Mouse (Mus musculus): Measurements from ENCODE around the gene Cldn19. TPM values are rescaled to one million over a fixed set of nuclear protein-coding genes. Genes with fewer than 3 reads are reported as not detected.

Gene Cldn19
- polyA plus RNA-seq, 2 experiments, result 0.38 to 0.91 TPM

DNA sequence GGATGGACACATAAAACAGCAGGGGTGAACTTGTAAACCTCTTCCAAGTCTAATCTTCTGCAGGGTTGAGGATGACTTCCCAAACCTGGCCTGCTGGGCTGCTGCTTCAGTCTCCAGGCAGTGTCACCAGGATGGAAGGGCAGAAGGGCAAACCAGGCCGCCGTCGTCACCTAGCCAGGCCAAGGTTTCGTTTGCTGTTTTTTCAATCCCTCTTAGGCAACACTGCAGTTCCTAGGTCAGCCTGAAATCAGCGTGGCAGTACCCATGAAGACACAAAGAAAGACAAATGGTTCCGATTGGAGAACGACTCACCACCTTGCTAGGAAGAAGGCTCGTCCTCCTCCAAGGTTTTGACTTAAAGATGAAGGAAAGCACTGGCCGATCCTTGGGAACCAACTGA is 29.5 kb upstream of the Cldn19 start:
- DNase-seq (ENCODE audit: low spot score) (no peak), ATAC-seq (ENCODE audit: low FRiP score, low read depth) (no peak)
- no peak overlapping the region for H3K9ac ChIP-seq (ENCODE audit: low read depth, low read length, severe bottlenecking)
- no peak overlapping the region for H3K4me3 ChIP-seq (replicated peaks; ENCODE audit: low read length)
- H3K4me2 ChIP-seq (replicated peaks; ENCODE audit: low read depth, low read length, severe bottlenecking), result no peak overlapping the region
- no peaks in the 10 kb centered on the region for H3K4me1 ChIP-seq (ENCODE audit: control insufficient read depth, insufficient read depth, low read length)
- no peak for TF ChIP-seq POLR2A (IDR thresholded peaks at IDR 0.05; ENCODE audit: borderline replicate concordance, extremely low read depth, insufficient read depth, insufficient read length)
- no peak overlapping the region for H3K27ac ChIP-seq (replicated peaks; ENCODE audit: low read depth, low read length)
- peaks cover 49% of the 10 kb centered on the region for H3K36me3 ChIP-seq (ENCODE audit: control insufficient read depth, insufficient read depth, low read length)
- 92% methylated on average over 9 of the region's 9 CpGs for WGBS
- H3K27me3 ChIP-seq (ENCODE audit: control insufficient read depth, insufficient read depth, low read length), result no peaks in the 10 kb centered on the region
- no peaks in the 10 kb centered on the region for H3K9me3 ChIP-seq (ENCODE audit: control insufficient read depth, low read length)

GRCm38 (mm10) chr4:119226751-119227150 is 28.5 kb upstream of the Cldn19 start:
- no peak overlapping the region for H3K9ac ChIP-seq (ENCODE audit: low read depth, low read length, severe bottlenecking)
- TF ChIP-seq POLR2A (IDR thresholded peaks at IDR 0.05; ENCODE audit: borderline replicate concordance, extremely low read depth, insufficient read depth, insufficient read length), result no peak
- 93% methylated on average over 11 of the region's 11 CpGs for WGBS
- DNase-seq (ENCODE audit: low spot score), result no peak
- no peaks in the 10 kb centered on the region for H3K27me3 ChIP-seq (ENCODE audit: control insufficient read depth, insufficient read depth, low read length)
- no peak overlapping the region for H3K4me3 ChIP-seq (replicated peaks; ENCODE audit: low read length)
- H3K4me2 ChIP-seq (replicated peaks; ENCODE audit: low read depth, low read length, severe bottlenecking), result no peak overlapping the region
- H3K27ac ChIP-seq (replicated peaks; ENCODE audit: low read depth, low read length), result no peak overlapping the region
- peaks cover 49% of the 10 kb centered on the region for H3K36me3 ChIP-seq (ENCODE audit: control insufficient read depth, insufficient read depth, low read length)
- ATAC-seq (ENCODE audit: low FRiP score, low read depth), result no peak
- H3K4me1 ChIP-seq (ENCODE audit: control insufficient read depth, insufficient read depth, low read length), result peaks cover 3% of the 10 kb centered on the region
- H3K9me3 ChIP-seq (ENCODE audit: control insufficient read depth, low read length), result no peaks in the 10 kb centered on the region

DNA sequence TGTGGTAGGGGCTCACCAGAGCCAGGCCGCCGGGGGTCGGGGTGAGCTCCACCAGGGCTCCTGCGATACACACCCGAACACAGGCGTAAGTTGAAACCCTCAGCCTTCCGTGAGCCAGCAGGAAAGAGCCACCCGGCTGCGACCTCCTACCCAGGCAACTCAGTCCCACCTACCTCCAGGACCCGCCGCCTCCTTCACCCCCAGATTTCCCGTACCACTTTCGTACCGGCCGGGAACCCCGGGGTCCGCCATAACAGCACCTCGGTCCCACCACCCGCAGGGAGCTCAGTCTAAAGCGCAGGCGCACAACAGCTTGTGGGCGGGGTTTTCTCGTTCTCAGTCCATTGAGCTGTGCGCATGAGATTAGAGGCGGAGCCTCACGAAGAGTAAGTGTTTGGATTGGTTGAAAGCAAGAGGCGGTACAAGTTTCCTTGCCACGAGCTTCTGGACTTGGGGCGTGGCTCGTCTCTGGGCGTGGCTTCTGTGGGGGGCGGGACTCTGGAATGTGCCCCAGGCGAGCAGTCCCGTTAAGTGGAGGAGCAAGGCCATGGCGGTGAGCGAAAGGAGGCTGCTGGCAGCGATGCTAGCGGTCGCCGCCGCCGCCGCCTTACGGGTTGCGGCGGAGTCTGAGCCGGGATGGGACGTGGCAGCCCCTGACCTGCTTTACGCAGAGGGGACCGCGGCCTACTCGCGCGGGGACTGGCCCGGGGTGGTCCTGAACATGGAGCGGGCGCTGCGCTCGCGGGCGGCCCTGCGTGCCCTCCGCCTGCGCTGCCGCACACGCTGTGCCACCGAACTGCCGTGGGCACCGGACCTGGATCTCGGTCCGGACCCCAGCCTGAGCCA is 22.6 kb upstream of the Cldn19 start, which contains the start of the genes AU022252 and P3h1:
Gene AU022252 (minus strand): TSS at position 303 of the 846 bp plus-strand sequence.
Gene P3h1 (plus strand): TSS at position 506 of the 846 bp plus-strand sequence.
- ATAC-seq (ENCODE audit: low FRiP score, low read depth) (peak; percentile 98), DNase-seq (ENCODE audit: low spot score) (peak; percentile 100)
- WGBS, result 3% methylated on average over 42 of the region's 71 CpGs
- Histone ChIP-seq H3K36me3 (ENCODE audit: control insufficient read depth, insufficient read depth, low read length) (peaks cover 28% of the 10 kb centered on the region), H3K9me3 (ENCODE audit: control insufficient read depth, low read length) (no peaks in the 10 kb centered on the region), H3K27me3 (ENCODE audit: control insufficient read depth, insufficient read depth, low read length) (no peaks in the 10 kb centered on the region), H3K27ac (replicated peaks; ENCODE audit: low read depth, low read length) (peak within 1 kb of the TSS; percentile 74), H3K4me1 (ENCODE audit: control insufficient read depth, insufficient read depth, low read length) (peaks cover 8% of the 10 kb centered on the region), H3K4me2 (replicated peaks; ENCODE audit: low read depth, low read length, severe bottlenecking) (peak within 1 kb of the TSS; percentile 78), H3K4me3 (replicated peaks; ENCODE audit: low read length) (peak within 1 kb of the TSS; percentile 96), H3K9ac (ENCODE audit: low read depth, low read length, severe bottlenecking) (peak within 1 kb of the TSS; percentile 86)
- peak; percentile 40; the same call in 1 of the 2 replicates for TF ChIP-seq POLR2A (IDR thresholded peaks at IDR 0.05; ENCODE audit: borderline replicate concordance, extremely low read depth, insufficient read depth, insufficient read length)

DNA sequence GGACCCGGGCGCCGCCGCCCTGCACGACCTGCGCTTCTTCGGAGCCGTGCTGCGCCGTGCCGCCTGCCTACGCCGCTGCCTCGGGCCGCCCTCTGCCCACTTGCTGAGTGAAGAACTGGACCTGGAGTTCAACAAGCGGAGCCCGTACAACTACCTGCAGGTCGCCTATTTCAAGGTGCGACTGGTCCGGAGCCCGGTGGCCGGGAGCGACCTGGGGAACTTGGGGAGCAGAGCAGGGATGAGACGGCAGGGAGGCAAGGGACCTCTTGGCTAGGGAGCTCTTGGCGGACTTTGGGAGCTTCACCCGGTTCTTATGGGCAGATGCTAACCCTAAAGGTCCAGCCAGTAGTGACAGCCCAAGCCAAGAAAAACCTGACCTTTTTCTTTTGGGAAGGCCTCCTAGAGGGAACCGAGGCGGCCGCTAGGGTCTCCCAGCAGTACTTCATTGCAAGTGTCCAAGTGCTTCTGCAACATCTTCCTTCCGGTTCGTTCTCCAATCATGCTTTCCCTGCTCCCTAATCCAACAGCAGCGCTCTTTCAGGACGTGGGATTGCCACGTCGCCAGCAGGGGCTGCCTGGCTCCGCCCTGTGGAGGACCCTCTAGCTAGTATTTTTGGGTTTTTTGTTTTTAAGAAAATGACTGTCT is 21.8 kb upstream of the Cldn19 start:
- no peak for TF ChIP-seq POLR2A (IDR thresholded peaks at IDR 0.05; ENCODE audit: borderline replicate concordance, extremely low read depth, insufficient read depth, insufficient read length)
- ATAC-seq (ENCODE audit: low FRiP score, low read depth) (peak; percentile 39), DNase-seq (ENCODE audit: low spot score) (peak; percentile 87)
- Histone ChIP-seq H3K27ac (replicated peaks; ENCODE audit: low read depth, low read length) (peak overlapping the region; percentile 74), H3K4me2 (replicated peaks; ENCODE audit: low read depth, low read length, severe bottlenecking) (peak overlapping the region; percentile 53), H3K4me1 (ENCODE audit: control insufficient read depth, insufficient read depth, low read length) (peaks cover 8% of the 10 kb centered on the region), H3K9me3 (ENCODE audit: control insufficient read depth, low read length) (no peaks in the 10 kb centered on the region), H3K9ac (ENCODE audit: low read depth, low read length, severe bottlenecking) (peak overlapping the region; percentile 86), H3K27me3 (ENCODE audit: control insufficient read depth, insufficient read depth, low read length) (no peaks in the 10 kb centered on the region), H3K4me3 (replicated peaks; ENCODE audit: low read length) (peak overlapping the region; percentile 96), H3K36me3 (ENCODE audit: control insufficient read depth, insufficient read depth, low read length) (peaks cover 31% of the 10 kb centered on the region)
- WGBS, result under 1% methylated on average over 29 of the region's 36 CpGs

DNA sequence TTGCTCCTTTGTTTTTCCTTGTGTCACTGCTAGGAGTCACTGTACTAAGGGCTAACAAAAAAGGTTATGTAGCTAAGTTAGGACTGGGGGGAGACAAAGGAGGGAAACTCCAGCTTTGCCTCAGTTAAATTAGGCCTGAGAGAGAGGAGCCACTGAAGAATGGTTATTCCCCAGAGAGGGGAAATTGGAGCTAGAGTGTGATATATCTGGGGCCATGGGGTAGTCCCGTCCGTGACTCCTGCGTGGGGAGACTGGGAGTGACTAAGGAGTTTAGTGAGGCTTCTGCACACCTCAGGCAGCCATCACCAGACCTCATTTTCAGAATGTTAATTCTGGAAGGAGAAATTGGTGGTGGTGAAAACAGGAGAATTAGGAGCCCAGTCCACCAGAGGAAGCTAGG is 20.9 kb upstream of the Cldn19 start:
- DNase-seq (ENCODE audit: low spot score), result no peak
- WGBS, result 72% methylated on average over 3 of the region's 3 CpGs
- H3K4me1 ChIP-seq (ENCODE audit: control insufficient read depth, insufficient read depth, low read length), result peaks cover 8% of the 10 kb centered on the region
- peak overlapping the region; percentile 96 for H3K4me3 ChIP-seq (replicated peaks; ENCODE audit: low read length)
- H3K27ac ChIP-seq (replicated peaks; ENCODE audit: low read depth, low read length), result peak overlapping the region; percentile 68; the same call in 1 of the 2 replicates
- no peaks in the 10 kb centered on the region for H3K9me3 ChIP-seq (ENCODE audit: control insufficient read depth, low read length)
- ATAC-seq (ENCODE audit: low FRiP score, low read depth), result no peak
- no peaks in the 10 kb centered on the region for H3K27me3 ChIP-seq (ENCODE audit: control insufficient read depth, insufficient read depth, low read length)
- peak overlapping the region; percentile 53 for H3K4me2 ChIP-seq (replicated peaks; ENCODE audit: low read depth, low read length, severe bottlenecking)
- TF ChIP-seq POLR2A (IDR thresholded peaks at IDR 0.05; ENCODE audit: borderline replicate concordance, extremely low read depth, insufficient read depth, insufficient read length), result no peak
- peaks cover 29% of the 10 kb centered on the region for H3K36me3 ChIP-seq (ENCODE audit: control insufficient read depth, insufficient read depth, low read length)
- peak overlapping the region; percentile 86 for H3K9ac ChIP-seq (ENCODE audit: low read depth, low read length, severe bottlenecking)

Data from limb, embryonic 14.5 days (tissue).